Mouse (Mus musculus): ENCODE results near the gene Pilrb1. TPM values are rescaled to one million over a fixed set of nuclear protein-coding genes. Genes with fewer than 3 reads are reported as not detected.

Gene Pilrb1
- polyA plus RNA-seq, 1 experiment from 2014 or later: not detected

- Histone ChIP-seq H3K4me1 (replicated peaks) (no peaks in the 10 kb centered on the region), H3K9ac (no peak overlapping the region), H3K27ac (replicated peaks) (no peak overlapping the region), H3K9me3 (no peaks in the 10 kb centered on the region), H3K4me2 (no peak overlapping the region), H3K36me3 (no peaks in the 10 kb centered on the region), H3K4me3 (no peak overlapping the region), H3K27me3 (no peaks in the 10 kb centered on the region)
- WGBS: 78% methylated on average over 2 of the region's 2 CpGs
- ATAC-seq (ENCODE audit: low FRiP score, low read depth): no peak
Measured at GRCm38 (mm10) chr5:137825971-137826370, 31.9 kb downstream of the Pilrb1 start.

GRCm38 (mm10) chr5:137825030-137825429 is 32.9 kb downstream of the Pilrb1 start:
- Histone ChIP-seq H3K4me2 (no peak overlapping the region), H3K27ac (replicated peaks) (no peak overlapping the region), H3K27me3 (no peaks in the 10 kb centered on the region), H3K36me3 (no peaks in the 10 kb centered on the region), H3K4me1 (replicated peaks) (no peaks in the 10 kb centered on the region), H3K9me3 (no peaks in the 10 kb centered on the region), H3K4me3 (no peak overlapping the region), H3K9ac (no peak overlapping the region)
- 91% methylated on average over 3 of the region's 3 CpGs for WGBS
- ATAC-seq (ENCODE audit: low FRiP score, low read depth): no peak

GRCm38 (mm10) chr5:137823455-137824045 is 34.4 kb downstream of the Pilrb1 start:
- WGBS: 89% methylated on average over 6 of the region's 6 CpGs
- no peak overlapping the region for H3K27ac ChIP-seq (replicated peaks)
- H3K4me3 ChIP-seq: no peak overlapping the region
- no peak for ATAC-seq (ENCODE audit: low FRiP score, low read depth)
- no peak overlapping the region for H3K9ac ChIP-seq
- no peaks in the 10 kb centered on the region for H3K4me1 ChIP-seq (replicated peaks)
- H3K27me3 ChIP-seq: no peaks in the 10 kb centered on the region
- no peaks in the 10 kb centered on the region for H3K36me3 ChIP-seq
- H3K4me2 ChIP-seq: no peak overlapping the region
- no peaks in the 10 kb centered on the region for H3K9me3 ChIP-seq

GRCm38 (mm10) chr5:137822602-137823001 is 35.3 kb downstream of the Pilrb1 start:
- Histone ChIP-seq H3K36me3 (no peaks in the 10 kb centered on the region), H3K9ac (no peak overlapping the region), H3K27me3 (no peaks in the 10 kb centered on the region), H3K9me3 (no peaks in the 10 kb centered on the region), H3K4me2 (no peak overlapping the region), H3K4me1 (replicated peaks) (no peaks in the 10 kb centered on the region), H3K4me3 (no peak overlapping the region), H3K27ac (replicated peaks) (no peak overlapping the region)
- no peak for ATAC-seq (ENCODE audit: low FRiP score, low read depth)
- 73% methylated on average over 1 of the region's 1 CpGs for WGBS

GRCm38 (mm10) chr5:137822126-137822525 is 35.8 kb downstream of the Pilrb1 start:
- no peak for ATAC-seq (ENCODE audit: low FRiP score, low read depth)
- Histone ChIP-seq H3K9me3 (no peaks in the 10 kb centered on the region), H3K9ac (no peak overlapping the region), H3K36me3 (no peaks in the 10 kb centered on the region), H3K27me3 (no peaks in the 10 kb centered on the region), H3K27ac (replicated peaks) (no peak overlapping the region), H3K4me2 (no peak overlapping the region), H3K4me1 (replicated peaks) (no peaks in the 10 kb centered on the region), H3K4me3 (no peak overlapping the region)
- WGBS: 66% methylated on average over 4 of the region's 4 CpGs

- no peak overlapping the region for H3K9ac ChIP-seq
- 74% methylated on average over 4 of the region's 4 CpGs for WGBS
- no peaks in the 10 kb centered on the region for H3K9me3 ChIP-seq
- no peaks in the 10 kb centered on the region for H3K4me1 ChIP-seq (replicated peaks)
- H3K27me3 ChIP-seq: no peaks in the 10 kb centered on the region
- H3K4me2 ChIP-seq: no peak overlapping the region
- ATAC-seq (ENCODE audit: low FRiP score, low read depth): no peak
- no peak overlapping the region for H3K4me3 ChIP-seq
- H3K36me3 ChIP-seq: no peaks in the 10 kb centered on the region
- no peak overlapping the region for H3K27ac ChIP-seq (replicated peaks)
Measured at GRCm38 (mm10) chr5:137817466-137818222, 40.3 kb downstream of the Pilrb1 start.

- H3K4me2 ChIP-seq: no peak overlapping the region
- no peak for ATAC-seq (ENCODE audit: low FRiP score, low read depth)
- WGBS: 91% methylated on average over 5 of the region's 5 CpGs
Measured at GRCm38 (mm10) chr5:137808316-137808715, 49.6 kb downstream of the Pilrb1 start.

GRCm38 (mm10) chr5:137806158-137806557 is 51.7 kb downstream of the Pilrb1 start:
- Histone ChIP-seq H3K4me2 (no peak overlapping the region), H3K4me3 (no peak overlapping the region), H3K27me3 (no peaks in the 10 kb centered on the region), H3K4me1 (replicated peaks) (no peaks in the 10 kb centered on the region), H3K36me3 (no peaks in the 10 kb centered on the region), H3K9me3 (no peaks in the 10 kb centered on the region), H3K27ac (replicated peaks) (no peak overlapping the region), H3K9ac (no peak overlapping the region)
- WGBS: 79% methylated on average over 1 of the region's 1 CpGs
- ATAC-seq (ENCODE audit: low FRiP score, low read depth): no peak

More at GRCm38 (mm10) chr5:137808316-137808715, 49.6 kb downstream of the Pilrb1 start:
- H3K4me1 ChIP-seq (replicated peaks): no peaks in the 10 kb centered on the region
- H3K27ac ChIP-seq (replicated peaks): no peak overlapping the region
- H3K9me3 ChIP-seq: no peaks in the 10 kb centered on the region
- H3K4me3 ChIP-seq: no peak overlapping the region
- H3K9ac ChIP-seq: no peak overlapping the region
- no peaks in the 10 kb centered on the region for H3K27me3 ChIP-seq
- no peaks in the 10 kb centered on the region for H3K36me3 ChIP-seq

Other genes starting within 250 kb of the Pilrb1 start
- 16.6 and 19.4 TPM in 2 replicates for gene Pcolce, start 244.3 kb downstream of the Pilrb1 start, polyA plus RNA-seq (2015; fragmentation: Nextera tagmentation; extraction: Ambion mirVana)
- gene Fbxo24, start 229.1 kb downstream of the Pilrb1 start, polyA plus RNA-seq (2015; fragmentation: Nextera tagmentation; extraction: Ambion mirVana): 0.12 and 0.31 TPM in 2 replicates
- gene Lrch4, start 229.0 kb downstream of the Pilrb1 start, polyA plus RNA-seq (2015; fragmentation: Nextera tagmentation; extraction: Ambion mirVana): 17.2 and 18.2 TPM in 2 replicates
- 7.4 and 9.2 TPM in 2 replicates for gene Gm20605, start 228.9 kb downstream of the Pilrb1 start, polyA plus RNA-seq (2015; fragmentation: Nextera tagmentation; extraction: Ambion mirVana)
- gene Sap25, start 216.8 kb downstream of the Pilrb1 start, polyA plus RNA-seq (2015; fragmentation: Nextera tagmentation; extraction: Ambion mirVana): 5.5 and 6.1 TPM in 2 replicates
- 0.09 and 0.12 TPM in 2 replicates for gene Irs3, start 212.4 kb downstream of the Pilrb1 start, polyA plus RNA-seq (2015; fragmentation: Nextera tagmentation; extraction: Ambion mirVana)
- 20.2 and 20.3 TPM in 2 replicates for gene Agfg2, start 173.4 kb downstream of the Pilrb1 start, polyA plus RNA-seq (2015; fragmentation: Nextera tagmentation; extraction: Ambion mirVana)
- gene Nyap1, start 116.5 kb downstream of the Pilrb1 start, polyA plus RNA-seq (2015; fragmentation: Nextera tagmentation; extraction: Ambion mirVana): 44.1 and 48.5 TPM in 2 replicates
- gene Tsc22d4, start 112.4 kb downstream of the Pilrb1 start, polyA plus RNA-seq (2015; fragmentation: Nextera tagmentation; extraction: Ambion mirVana): 84.5 and 88.6 TPM in 2 replicates
- 43.4 and 44.7 TPM in 2 replicates for gene Ppp1r35, start 79.3 kb downstream of the Pilrb1 start, polyA plus RNA-seq (2015; fragmentation: Nextera tagmentation; extraction: Ambion mirVana)
- 9.7 and 11.0 TPM in 2 replicates for gene Mepce, start 70.5 kb downstream of the Pilrb1 start, polyA plus RNA-seq (2015; fragmentation: Nextera tagmentation; extraction: Ambion mirVana)
- 11.9 and 12.8 TPM in 2 replicates for gene Zcwpw1, start 70.3 kb downstream of the Pilrb1 start, polyA plus RNA-seq (2015; fragmentation: Nextera tagmentation; extraction: Ambion mirVana)
- gene Pilra, start 21.8 kb downstream of the Pilrb1 start, polyA plus RNA-seq (2015; fragmentation: Nextera tagmentation; extraction: Ambion mirVana): 0.21 and 0.43 TPM in 2 replicates
- not detected in 2 replicates for gene Pilrb2, start 13.7 kb upstream of the Pilrb1 start, polyA plus RNA-seq (2015; fragmentation: Nextera tagmentation; extraction: Ambion mirVana)
- not detected in 2 replicates for gene Cyp3a13, start 63.5 kb upstream of the Pilrb1 start, polyA plus RNA-seq (2015; fragmentation: Nextera tagmentation; extraction: Ambion mirVana)
- gene Gjc3, start 105.0 kb upstream of the Pilrb1 start, polyA plus RNA-seq (2015; fragmentation: Nextera tagmentation; extraction: Ambion mirVana): 1.3 and 1.7 TPM in 2 replicates
- not detected in 2 replicates for gene Azgp1, start 123.4 kb upstream of the Pilrb1 start, polyA plus RNA-seq (2015; fragmentation: Nextera tagmentation; extraction: Ambion mirVana)
- gene Smok3a, start 163.2 kb upstream of the Pilrb1 start, polyA plus RNA-seq (2015; fragmentation: Nextera tagmentation; extraction: Ambion mirVana): not detected in 2 replicates
- gene Smok3b, start 163.3 kb upstream of the Pilrb1 start, polyA plus RNA-seq (2015; fragmentation: Nextera tagmentation; extraction: Ambion mirVana): not detected in 2 replicates
- not detected in 2 replicates for gene Smok3c, start 195.1 kb upstream of the Pilrb1 start, polyA plus RNA-seq (2015; fragmentation: Nextera tagmentation; extraction: Ambion mirVana)
- 20.8 and 22.1 TPM in 2 replicates for gene Zkscan1, start 227.0 kb upstream of the Pilrb1 start, polyA plus RNA-seq (2015; fragmentation: Nextera tagmentation; extraction: Ambion mirVana)